Mouse (Mus musculus): ENCODE data around the gene Cldn20.

The Cldn20 gene

GRCm38 (mm10) chr17:3532254-3532653 lies at the start of gene Cldn20:
Gene Cldn20, plus strand, starts transcription at chr17:3532554.
- no peak for DNase-seq

- DNase-seq, result no peak
Observed at GRCm38 (mm10) chr17:3483091-3483490, 49.3 kb upstream of the Cldn20 start.

DNA sequence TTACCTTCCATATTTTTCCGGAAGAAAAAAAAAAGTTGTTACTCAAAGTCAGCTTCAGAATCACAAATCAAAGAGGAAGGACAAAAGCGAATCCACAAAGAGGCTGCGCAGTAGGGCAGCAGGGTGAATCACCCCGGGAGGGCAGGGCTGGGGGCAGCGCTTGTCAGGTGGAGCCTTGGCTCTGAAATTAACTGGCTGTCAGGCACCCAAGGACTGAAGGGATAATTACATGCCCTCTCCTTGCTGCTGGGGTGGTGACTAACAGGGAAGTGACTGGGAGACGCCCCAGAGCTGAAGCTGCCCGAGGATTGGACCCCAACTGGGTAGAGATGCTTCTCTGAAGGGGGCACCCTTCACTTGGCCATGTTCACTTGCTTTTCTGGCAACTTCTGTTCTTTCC lies 46.5 kb upstream of the Cldn20 start:
- DNase-seq, result no peak

DNA sequence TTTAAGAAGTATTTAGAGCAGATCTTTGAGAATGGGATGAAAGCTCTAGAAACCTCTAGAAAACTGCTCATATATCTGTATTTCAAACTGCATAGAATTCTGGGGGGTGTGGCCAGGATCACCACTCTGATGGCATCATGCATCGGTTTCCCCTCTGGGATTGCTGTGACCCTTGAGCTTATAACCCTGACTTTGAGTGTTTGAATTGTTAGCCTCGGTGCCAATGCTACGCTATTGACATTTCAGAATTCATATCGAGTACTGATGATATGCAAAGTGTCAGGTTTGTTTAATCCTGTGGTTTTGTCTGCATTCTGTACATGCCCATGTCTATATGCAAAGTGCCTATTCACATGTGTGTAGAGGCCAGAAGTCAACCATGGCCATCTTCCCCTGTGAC lies 45.1 kb upstream of the Cldn20 start:
- no peak for DNase-seq

- DNase-seq, result no peak
Observed at GRCm38 (mm10) chr17:3487721-3488601, 44.4 kb upstream of the Cldn20 start.

DNA sequence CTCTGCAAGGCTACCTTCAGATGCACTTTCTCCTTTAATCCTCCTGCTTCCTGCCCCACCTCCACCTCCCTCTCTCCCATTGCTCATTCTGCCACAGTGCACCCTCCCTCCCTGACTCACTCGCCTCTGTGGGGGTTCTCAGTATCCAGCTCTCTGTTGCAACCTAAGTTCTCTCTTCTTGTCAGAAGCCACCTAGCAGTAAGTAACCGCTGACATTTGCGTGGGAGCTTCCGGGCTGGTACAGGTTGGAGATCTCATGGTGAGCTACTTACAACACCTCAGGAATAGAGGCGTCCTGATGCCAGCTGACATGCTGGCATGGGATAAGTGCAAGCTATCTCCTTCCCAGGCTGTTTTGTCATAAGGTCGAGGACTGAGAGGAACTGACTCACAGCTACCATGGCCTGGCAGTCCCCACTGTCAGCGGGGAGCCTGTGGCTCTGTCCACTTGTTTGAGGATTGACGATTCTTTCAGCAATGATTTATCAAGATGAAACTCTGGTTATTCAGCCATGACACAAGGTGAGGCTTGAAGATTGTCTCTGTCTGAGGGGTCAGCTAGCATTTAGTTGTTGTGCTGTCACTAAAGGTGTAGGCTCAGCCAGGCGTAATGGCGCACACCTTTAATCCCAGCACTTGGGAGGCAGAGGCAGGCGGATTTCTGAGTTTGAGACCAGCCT lies 42.0 kb upstream of the Cldn20 start:
- no peak for DNase-seq

- no peak for DNase-seq
Observed at GRCm38 (mm10) chr17:3491065-3491464, 41.3 kb upstream of the Cldn20 start.

- DNase-seq, result no peak
Observed at GRCm38 (mm10) chr17:3491667-3492066, 40.7 kb upstream of the Cldn20 start.

DNA sequence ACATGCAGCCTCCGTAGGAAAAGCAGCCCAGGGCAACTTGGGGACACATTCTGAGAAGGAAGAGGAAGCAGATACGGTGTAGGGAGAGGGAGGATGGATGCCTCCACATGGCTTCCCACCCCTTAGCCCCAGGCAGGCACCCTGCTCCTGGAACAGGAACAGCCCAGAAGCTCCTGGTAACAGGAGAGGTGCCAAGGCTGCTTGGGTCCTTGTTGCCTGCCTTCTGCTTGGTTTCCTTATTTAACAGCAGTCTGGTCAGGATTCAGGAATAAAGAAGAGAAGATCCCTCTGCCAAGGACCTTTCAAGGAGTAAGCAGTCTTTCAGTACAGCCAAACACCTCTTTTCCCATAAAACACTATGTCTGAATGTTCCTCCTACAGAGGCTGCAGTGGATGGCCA lies 36.8 kb upstream of the Cldn20 start:
- no peak for DNase-seq

- no peak for DNase-seq
Observed at GRCm38 (mm10) chr17:3496080-3496479, 36.3 kb upstream of the Cldn20 start.

GRCm38 (mm10) chr17:3498086-3498485 lies 34.3 kb upstream of the Cldn20 start:
- DNase-seq, result no peak

- no peak for DNase-seq
Observed at GRCm38 (mm10) chr17:3498580-3498979, 33.8 kb upstream of the Cldn20 start.

GRCm38 (mm10) chr17:3499468-3499867 lies 32.9 kb upstream of the Cldn20 start:
- DNase-seq, result no peak

DNA sequence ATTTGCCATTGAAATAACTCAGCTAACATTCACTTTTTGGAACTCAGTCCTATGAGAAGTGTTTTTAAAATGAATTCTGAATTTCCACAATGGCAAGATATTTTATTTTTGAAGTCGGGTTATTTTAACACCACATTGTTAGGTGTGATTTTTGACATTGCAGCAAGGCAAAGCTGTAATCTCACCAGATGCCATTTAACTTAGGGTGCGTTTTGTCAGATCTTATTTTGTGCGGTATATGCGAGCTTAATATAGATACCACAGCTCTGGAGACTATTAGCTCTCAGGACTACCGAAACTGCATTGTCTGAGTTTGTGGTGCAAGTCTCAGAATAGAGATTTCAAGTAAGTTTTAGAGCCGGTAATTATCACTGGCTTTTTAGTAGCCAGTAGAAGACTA lies 32.3 kb upstream of the Cldn20 start:
- no peak for DNase-seq

DNA sequence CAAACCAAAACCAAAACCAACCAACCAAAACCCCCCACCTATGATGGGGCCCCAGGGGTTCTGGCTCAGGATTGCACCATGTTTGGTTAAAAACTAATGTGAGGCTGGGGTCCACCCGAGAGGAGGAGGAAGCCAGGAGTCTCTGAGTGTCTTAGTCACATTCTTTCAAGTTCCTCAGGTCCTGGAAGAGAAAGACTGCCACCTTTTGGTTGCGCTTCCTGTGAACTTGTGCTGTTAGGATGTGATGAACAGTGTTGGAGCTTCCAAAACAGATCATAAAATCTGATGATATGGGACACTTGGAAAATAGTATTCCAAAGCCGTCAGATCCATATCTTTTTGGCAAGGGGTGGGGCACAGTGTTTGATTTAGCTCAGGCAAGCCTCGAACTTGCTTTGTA lies 31.4 kb upstream of the Cldn20 start:
- no peak for DNase-seq

DNA sequence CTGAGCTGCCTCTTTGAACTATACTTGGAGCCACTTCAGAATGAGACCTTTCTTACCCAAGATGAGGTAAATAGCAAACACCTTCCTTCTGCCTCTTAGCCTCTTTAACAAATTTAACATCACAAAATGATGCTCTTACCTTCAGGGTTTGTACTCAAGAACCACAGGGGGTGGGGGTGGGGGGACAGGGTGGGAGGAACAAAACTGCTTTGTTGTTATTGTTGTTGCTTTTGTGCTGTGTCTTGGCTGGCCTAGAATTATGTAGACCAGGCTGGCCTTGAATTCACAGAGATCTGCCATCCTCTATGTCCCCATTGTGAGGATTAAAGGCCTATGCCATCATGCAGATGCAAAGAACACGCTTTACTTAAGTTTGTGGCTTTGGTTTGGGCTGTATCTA lies 26.6 kb upstream of the Cldn20 start:
- DNase-seq, result no peak

DNA sequence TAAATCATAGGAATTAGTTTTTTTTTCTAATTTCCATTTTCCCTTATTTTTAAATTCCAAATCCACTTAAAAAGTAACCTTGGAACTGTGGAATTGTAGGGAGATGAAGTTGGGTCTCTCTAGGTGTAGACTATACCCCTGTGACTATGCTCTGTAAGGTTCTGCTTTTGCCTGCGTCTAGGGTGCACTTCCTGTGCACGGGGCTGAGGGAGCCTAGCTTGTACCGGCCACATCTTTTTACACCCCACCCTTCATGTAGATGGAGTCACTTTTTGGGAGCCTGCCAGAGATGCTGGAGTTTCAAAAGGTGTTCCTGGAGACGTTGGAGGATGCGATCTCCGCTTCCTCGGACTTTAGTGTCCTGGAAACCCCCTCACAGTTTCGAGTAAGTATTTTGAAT lies 25.8 kb upstream of the Cldn20 start:
- no peak for DNase-seq

GRCm38 (mm10) chr17:3509841-3510240 lies 22.5 kb upstream of the Cldn20 start:
- DNase-seq, result peak; percentile 34

DNA sequence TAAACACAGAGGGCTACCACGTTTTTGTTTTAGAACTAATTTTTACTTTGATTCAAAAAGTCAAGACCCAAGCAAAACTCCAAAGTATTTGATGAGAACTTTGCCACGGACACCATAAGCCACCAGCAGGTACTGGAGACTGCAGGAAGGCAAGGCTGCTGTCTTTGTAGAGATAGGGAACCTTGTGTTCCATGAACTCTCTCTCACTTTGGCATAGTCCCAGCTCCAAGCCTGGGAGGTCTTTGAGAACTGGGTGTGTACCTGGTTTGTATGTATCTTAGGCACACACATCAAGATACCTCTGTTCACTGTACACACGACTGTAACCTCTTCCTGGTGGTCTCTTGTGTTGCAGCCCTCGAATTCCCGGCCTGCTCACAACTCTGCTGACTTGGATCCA lies 18.0 kb upstream of the Cldn20 start:
- DNase-seq, result no peak

GRCm38 (mm10) chr17:3515851-3516250 lies 16.5 kb upstream of the Cldn20 start:
- DNase-seq, result no peak

DNA sequence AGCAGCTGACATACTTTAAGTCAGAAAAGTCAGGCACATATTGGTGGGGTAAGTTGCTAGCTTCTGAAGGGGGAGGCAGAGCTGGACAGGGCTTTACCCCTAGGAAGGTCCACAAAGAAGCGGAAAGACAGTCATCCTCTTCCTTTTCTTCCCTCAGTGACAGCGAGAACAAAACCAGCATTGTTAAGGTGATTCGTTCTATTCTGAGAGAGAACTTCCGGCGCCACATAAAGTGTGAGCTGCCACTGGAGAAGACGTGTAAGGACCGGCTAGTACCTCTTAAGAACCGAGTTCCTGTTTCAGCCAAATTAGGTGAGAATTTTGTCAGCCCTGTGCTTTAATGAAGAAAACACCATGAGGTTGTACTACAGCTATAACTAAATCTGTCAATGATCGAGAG lies 15.9 kb upstream of the Cldn20 start:
- no peak for DNase-seq

- no peak for DNase-seq
Observed at GRCm38 (mm10) chr17:3520344-3520743, 12.0 kb upstream of the Cldn20 start.

- DNase-seq, result no peak
Observed at GRCm38 (mm10) chr17:3527841-3528471, 4.4 kb upstream of the Cldn20 start.

DNA sequence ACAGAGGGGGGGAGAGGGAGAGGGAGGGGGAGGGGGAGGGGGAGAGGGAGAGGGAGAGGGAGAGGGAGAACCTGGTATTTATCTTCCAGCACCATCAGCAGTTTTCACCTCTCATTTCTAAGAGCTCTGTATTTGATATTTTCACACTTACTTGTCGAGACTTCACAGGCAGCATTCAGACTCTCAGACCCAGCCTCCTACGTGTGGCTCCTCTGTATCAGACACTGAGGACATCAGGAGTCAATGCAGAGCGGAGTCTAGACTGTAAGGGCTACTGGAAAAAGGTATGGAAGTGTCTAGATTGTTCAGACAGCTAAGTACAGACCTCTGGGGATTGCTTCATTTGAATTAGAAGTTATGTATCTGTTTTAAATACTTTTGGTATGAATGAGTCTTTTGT lies 2.8 kb upstream of the Cldn20 start:
- no peak for DNase-seq

All from cerebellum, adult 11-12 months (tissue).